Mouse (Mus musculus): ENCODE results near the gene Csmd2.

GRCm38 (mm10) chr4:128088264-128088663 lies 100.6 kb downstream of the Csmd2 start:
- TF ChIP-seq CTCF (IDR thresholded peaks at IDR 0.05; ENCODE audit: borderline replicate concordance, insufficient read depth, low read depth, low read length) = no peak
- no peak for TF ChIP-seq POLR2A (IDR thresholded peaks at IDR 0.05; ENCODE audit: borderline replicate concordance, insufficient read depth, low read length)
